ENCODE assay signal across 17 mouse cellular contexts in genomic region chr1:58621251-58621650, GRCm38 (mm10). TPM values are rescaled to one million over a fixed set of nuclear protein-coding genes. Genes with fewer than 3 reads are reported as not detected.
A peak's percentile ranks its signal among the peaks of the same experiment; 100 is the strongest.
DNase-seq lines count a peak whose midpoint lies in the region; ATAC-seq and TF ChIP-seq lines count a peak whose summit lies in the region.
"Had no signal": no experiment of that assay in that cellular context is flagged by ENCODE, and none has a peak within 500 bp of the region (broad histone marks: within the 10 kb centered on the region; RNA-seq: fewer than 3 reads in every experiment).

No protein-coding gene starts in this region.

- H3K9me3 ChIP-seq in forebrain, embryonic 11.5 days (ENCODE audit: control insufficient read depth, low read length) = no peaks in the 10 kb centered on the region
- H3K9me3 ChIP-seq: limb, embryonic 12.5 days; liver, embryonic 13.5 days had no signal

- H3K9ac ChIP-seq in forebrain, embryonic 11.5 days (ENCODE audit: low read length) = no peak overlapping the region
- H3K9ac ChIP-seq: hindbrain, embryonic 14.5 days; limb, embryonic 12.5 days; liver, embryonic 13.5 days had no signal

- no peak for ATAC-seq in forebrain, embryonic 11.5 days (replicated peaks; ENCODE audit: low FRiP score)
- ATAC-seq: forebrain, embryonic 14.5 days; inflammation-experienced regulatory T-cells, adult 6 months had no signal

- peak overlapping the region; percentile 74 for H3K27ac ChIP-seq in gastrocnemius, adult 2 months
- H3K27ac ChIP-seq in layer of hippocampus, adult 2 months = peak overlapping the region; percentile 82; the same call in 1 of the 2 replicates
- H3K27ac ChIP-seq in forebrain, embryonic 11.5 days (ENCODE audit: low read depth, low read length) = no peak overlapping the region
- H3K27ac ChIP-seq: hindbrain, embryonic 14.5 days; kidney, postnatal 0 days; limb, embryonic 12.5 days; liver, embryonic 13.5 days had no signal

- H3K4me3 ChIP-seq in gastrocnemius, adult 2 months = peak overlapping the region; percentile 44
- H3K4me3 ChIP-seq in layer of hippocampus, adult 2 months = no peak overlapping the region
- no peak overlapping the region for H3K4me3 ChIP-seq in forebrain, embryonic 11.5 days (ENCODE audit: low read depth, low read length)
- H3K4me3 ChIP-seq: limb, embryonic 12.5 days; liver, embryonic 13.5 days had no signal

- TF ChIP-seq CTCF in gastrocnemius, adult 2 months (IDR thresholded peaks at IDR 0.05) = no peak
- TF ChIP-seq CTCF in layer of hippocampus, adult 2 months (conservative IDR thresholded peaks at IDR 0.05) = no peak

- no peak overlapping the region for H3K4me2 ChIP-seq in forebrain, embryonic 11.5 days (ENCODE audit: low read depth, low read length, severe bottlenecking)
- H3K4me2 ChIP-seq: hindbrain, embryonic 14.5 days; limb, embryonic 12.5 days; liver, embryonic 13.5 days; midbrain, embryonic 11.5 days had no signal

- no peaks in the 10 kb centered on the region for H3K36me3 ChIP-seq in forebrain, embryonic 11.5 days (ENCODE audit: control insufficient read depth, insufficient read depth, low read length)
- H3K36me3 ChIP-seq: limb, embryonic 12.5 days; liver, embryonic 13.5 days had no signal

- no peak for DNase-seq in gastrocnemius, adult 2 months
- DNase-seq in gastrocnemius, adult 18-20 months (ENCODE audit: low spot score) = no peak
- DNase-seq in heart, postnatal 4 days = peak; percentile 10
- no peak for DNase-seq in heart, postnatal 36 days
- DNase-seq in layer of hippocampus, adult 2 months (ENCODE audit: low spot score in 2 of 2) = no peak
- DNase-seq in layer of hippocampus, adult 18-20 months (ENCODE audit: low spot score in 2 of 2) = no peak
- DNase-seq in forebrain, embryonic 11.5 days (ENCODE audit: low spot score) = no peak
- DNase-seq: gastrocnemius, postnatal 10 days; liver, embryonic 13.5 days; lung, adult 2 months; lung, postnatal 14 days had no signal

- intact Hi-C loops in gastrocnemius, adult 2 months (cut with DNase I) = no loop called here
- intact Hi-C loops in heart, postnatal 36 days (cut with DNase I) = no loop called here

- no peaks in the 10 kb centered on the region for H3K27me3 ChIP-seq in forebrain, embryonic 11.5 days (ENCODE audit: control insufficient read depth, insufficient read depth, low read length)
- H3K27me3 ChIP-seq: limb, embryonic 12.5 days; liver, embryonic 13.5 days had no signal

- 88% methylated on average over 3 of the region's 3 CpGs for WGBS in forebrain, embryonic 11.5 days

- no peaks in the 10 kb centered on the region for H3K4me1 ChIP-seq in forebrain, embryonic 11.5 days (replicated peaks; ENCODE audit: control insufficient read depth, insufficient read depth, low read length)
- H3K4me1 ChIP-seq: limb, embryonic 12.5 days; liver, embryonic 13.5 days had no signal

RNA-seq across cellular contexts. Expression of gene Ndufb3, which starts 35.1 kb away (rescaled TPM):
- total RNA-seq in gastrocnemius, adult 2 months (2021) = 100 to 1,000 TPM; 137 to 239 TPM
- total RNA-seq in gastrocnemius, adult 18-20 months (2021) = 100 to 1,000 TPM; 166 to 200 TPM
- total RNA-seq in heart, postnatal 4 days (2021) = 100 to 1,000 TPM; 174 to 189 TPM
- total RNA-seq in heart, postnatal 36 days (2021) = 100 to 1,000 TPM; 300 to 304 TPM
- total RNA-seq in layer of hippocampus, adult 2 months (2021) = 100 to 1,000 TPM; 109 to 111 TPM
- 100 to 1,000 TPM; 117 to 121 TPM for total RNA-seq in layer of hippocampus, adult 18-20 months (2021)
- 142 and 146 TPM in 2 replicates for polyA plus RNA-seq in forebrain, embryonic 11.5 days (2014; fragmentation: Nextera tagmentation; extraction: Ambion mirVana)

RNA-seq across cellular contexts. Expression of gene Fam126b, which starts 35.1 kb away (rescaled TPM):
- 10 to 100 TPM in 1 of 2 experiments, 1 to 10 TPM in 1; 7.8 to 14.2 TPM for total RNA-seq in gastrocnemius, adult 2 months (2021)
- 10 to 100 TPM in 1 of 2 experiments, 1 to 10 TPM in 1; 9.5 to 12.4 TPM for total RNA-seq in gastrocnemius, adult 18-20 months (2021)
- total RNA-seq in heart, postnatal 4 days (2021) = 10 to 100 TPM in 1 of 2 experiments, 1 to 10 TPM in 1; 9.9 to 11.3 TPM
- total RNA-seq in heart, postnatal 36 days (2021) = 10 to 100 TPM; 15.4 to 16.8 TPM
- total RNA-seq in layer of hippocampus, adult 2 months (2021) = 100 to 1,000 TPM; 120 to 124 TPM
- 100 to 1,000 TPM; 132 to 154 TPM for total RNA-seq in layer of hippocampus, adult 18-20 months (2021)
- 8.0 and 8.5 TPM in 2 replicates for polyA plus RNA-seq in forebrain, embryonic 11.5 days (2014; fragmentation: Nextera tagmentation; extraction: Ambion mirVana)

Comparison
In these comparisons a context has a peak if more than half of its experiments do, and no peak if none do; other contexts are left out.
1. RNA of gene Fam126b, which starts 35.1 kb away (total RNA-seq): 132 to 154 TPM in layer of hippocampus, adult 18-20 months and 120 to 124 TPM in layer of hippocampus, adult 2 months; 15.4 to 16.8 TPM in heart, postnatal 36 days, 7.8 to 14.2 TPM in gastrocnemius, adult 2 months, 9.5 to 12.4 TPM in gastrocnemius, adult 18-20 months and 9.9 to 11.3 TPM in heart, postnatal 4 days; every median in the first group is over 4 times any median in the second.